Mouse (Mus musculus) heart, embryonic 10.5 days (tissue): ENCODE measurements around the gene Tmem107. TPM values are rescaled to one million over a fixed set of nuclear protein-coding genes. Genes with fewer than 3 reads are reported as not detected.
A peak's percentile ranks its signal among the peaks of the same experiment; 100 is the strongest.

Experiments used
- DNase-seq: peaks from one replicate; pipeline ENCODE4 v3.0.0-alpha.2; 2017; ENCODE audit warnings: low spot score
- H3K27ac ChIP-seq: fragments of 300-500 bp; sonication (generic); 2 replicates; pipeline ENCODE4 v1.5.1; 2016; ENCODE audit warnings: mild to moderate bottlenecking
- H3K27me3 ChIP-seq: fragments of 300-500 bp; sonication (generic); 2 replicates; pipeline ENCODE4 v1.6.1; 2016; ENCODE audit warnings: mild to moderate bottlenecking; ENCODE audit not compliant: poor library complexity, insufficient read depth, severe bottlenecking
- H3K36me3 ChIP-seq: fragments of 300-500 bp; sonication (generic); 2 replicates; pipeline ENCODE4 v1.6.1; 2016; ENCODE audit warnings: mild to moderate bottlenecking, moderate library complexity
- H3K4me1 ChIP-seq: fragments of 300-500 bp; sonication (generic); 2 replicates; pipeline ENCODE4 v1.6.1; 2016; ENCODE audit warnings: mild to moderate bottlenecking
- H3K4me3 ChIP-seq: fragments of 300-500 bp; sonication (generic); 2 replicates; pipeline ENCODE4 v1.5.1; 2016; ENCODE audit warnings: mild to moderate bottlenecking, moderate library complexity
- H3K9me3 ChIP-seq: fragments of 300-500 bp; sonication (generic); 2 replicates; pipeline ENCODE4 v1.6.1; 2016; ENCODE audit warnings: mild to moderate bottlenecking, moderate library complexity
- WGBS: fragments of 180-500 bp; shearing (Covaris S2); methylation state at CpG from one replicate; pipeline ENCODE4 v1.1.7; 2016; 5-methylcytosine and 5-hydroxymethylcytosine counted together
- polyA plus RNA-seq: library from polyadenylated mRNA; unstranded; fragments of >200 nt; fragmentation: Nextera tagmentation; extraction: Ambion mirVana; gene quantifications from 2 replicates; pipeline ENCODE4 v1.2.1, GENCODE M21; 2016

The Tmem107 gene
- polyA plus RNA-seq, 1 experiment from 2014 or later = 30.4 TPM

- no peaks in the 10 kb centered on the region for H3K36me3 ChIP-seq
- DNase-seq = peak; percentile 92
- under 1% methylated on average over 14 of the region's 14 CpGs for WGBS
These were observed 2.7 kb downstream of the Tmem107 start for GRCm38 (mm10) chr11:69073065-69073888.

DNA sequence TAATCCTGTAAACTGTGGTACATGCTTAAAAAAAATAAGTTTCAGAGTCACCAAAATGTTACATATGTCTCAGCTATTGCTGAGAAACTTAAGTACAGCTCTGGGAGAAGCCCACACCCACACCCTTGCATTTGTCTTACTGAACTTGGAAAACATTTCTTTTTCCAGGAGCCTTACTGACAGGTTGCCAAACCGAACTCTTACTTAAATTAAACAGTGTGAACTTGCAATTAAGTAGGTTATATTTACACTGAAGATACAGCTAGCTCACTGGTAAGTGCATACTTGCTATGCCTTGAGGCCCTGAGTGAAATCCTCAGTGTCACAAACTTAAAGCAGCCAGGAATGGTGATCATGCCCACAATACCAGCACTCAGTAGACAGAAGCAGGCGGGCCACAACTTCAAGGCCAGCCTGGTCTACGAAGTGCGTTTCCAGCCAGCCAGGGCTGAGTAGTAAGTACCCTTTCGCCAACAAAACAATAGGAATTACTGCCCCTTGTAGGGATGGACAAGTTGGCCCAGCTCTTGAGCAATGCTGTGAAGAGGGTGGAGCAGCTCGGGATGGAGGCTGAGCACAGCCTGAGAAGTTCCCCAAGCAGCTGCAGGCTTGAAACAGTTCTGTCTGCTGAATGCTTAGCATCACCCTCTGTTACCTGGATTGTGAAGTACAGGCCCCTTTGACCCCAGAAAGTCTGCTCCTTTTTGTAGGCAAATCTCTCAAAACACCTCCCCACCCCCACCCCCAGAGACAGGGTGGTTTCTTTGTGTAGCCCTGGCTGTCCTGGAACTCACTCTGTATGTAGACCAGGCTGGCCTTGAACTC is 3.6 kb downstream of the Tmem107 start:
- 39% methylated on average over 6 of the region's 6 CpGs for WGBS
- no peak for DNase-seq

More at GRCm38 (mm10) chr11:69073065-69073888, 2.7 kb downstream of the Tmem107 start:
- Histone ChIP-seq H3K4me1 (peaks cover 32% of the 10 kb centered on the region), H3K9me3 (no peaks in the 10 kb centered on the region), H3K27ac (peak overlapping the region; percentile 95), H3K27me3 (no peaks in the 10 kb centered on the region), H3K4me3 (peak overlapping the region; percentile 54)

GRCm38 (mm10) chr11:69074776-69075069 is 4.1 kb downstream of the Tmem107 start:
- Histone ChIP-seq H3K27me3 (no peaks in the 10 kb centered on the region), H3K4me3 (no peak overlapping the region), H3K27ac (no peak overlapping the region), H3K9me3 (no peaks in the 10 kb centered on the region), H3K36me3 (no peaks in the 10 kb centered on the region), H3K4me1 (peaks cover 31% of the 10 kb centered on the region)
- 50% methylated on average over 2 of the region's 2 CpGs for WGBS
- DNase-seq = no peak

More for the DNA sequence above, 3.6 kb downstream of the Tmem107 start:
- H3K27ac ChIP-seq = peak overlapping the region; percentile 95; the same call in 1 of the 2 replicates
- no peaks in the 10 kb centered on the region for H3K27me3 ChIP-seq
- no peaks in the 10 kb centered on the region for H3K9me3 ChIP-seq
- peaks cover 32% of the 10 kb centered on the region for H3K4me1 ChIP-seq
- no peaks in the 10 kb centered on the region for H3K36me3 ChIP-seq
- H3K4me3 ChIP-seq = no peak overlapping the region

- Histone ChIP-seq H3K4me3 (no peak overlapping the region), H3K4me1 (peaks cover 28% of the 10 kb centered on the region), H3K27me3 (no peaks in the 10 kb centered on the region), H3K9me3 (no peaks in the 10 kb centered on the region), H3K27ac (no peak overlapping the region), H3K36me3 (no peaks in the 10 kb centered on the region)
- WGBS = 53% methylated on average over 9 of the region's 9 CpGs
- no peak for DNase-seq
These were observed 5.3 kb downstream of the Tmem107 start for GRCm38 (mm10) chr11:69075764-69076479.

- Histone ChIP-seq H3K9me3 (no peaks in the 10 kb centered on the region), H3K4me1 (peaks cover 22% of the 10 kb centered on the region), H3K36me3 (no peaks in the 10 kb centered on the region), H3K4me3 (no peak overlapping the region), H3K27me3 (no peaks in the 10 kb centered on the region), H3K27ac (no peak overlapping the region)
- 80% methylated on average over 5 of the region's 5 CpGs for WGBS
- DNase-seq = no peak
These were observed 6.0 kb downstream of the Tmem107 start for GRCm38 (mm10) chr11:69076572-69076971.

DNA sequence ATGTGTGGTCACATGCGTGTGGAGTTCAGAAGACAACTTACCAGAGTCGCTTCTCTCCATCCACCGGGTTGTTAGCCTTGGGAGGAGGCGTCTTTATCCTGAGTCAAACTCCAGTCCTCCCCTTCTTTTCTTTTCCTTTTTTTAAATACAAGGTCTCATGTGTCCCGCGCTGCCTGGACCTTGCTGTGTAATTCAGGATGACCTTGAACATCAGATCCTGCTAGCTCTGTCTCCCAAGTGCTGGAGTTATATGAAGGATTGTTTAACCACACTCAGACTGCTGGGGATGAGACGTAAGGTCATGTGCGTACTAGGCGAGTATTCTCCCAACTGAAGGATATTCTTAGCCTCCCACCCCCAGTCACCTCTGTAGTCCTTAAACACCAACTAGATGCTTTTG is 6.7 kb downstream of the Tmem107 start:
- DNase-seq = no peak
- 77% methylated on average over 9 of the region's 9 CpGs for WGBS
- H3K4me3 ChIP-seq = no peak overlapping the region
- H3K36me3 ChIP-seq = no peaks in the 10 kb centered on the region
- H3K27ac ChIP-seq = no peak overlapping the region
- H3K27me3 ChIP-seq = no peaks in the 10 kb centered on the region
- peaks cover 16% of the 10 kb centered on the region for H3K4me1 ChIP-seq
- H3K9me3 ChIP-seq = no peaks in the 10 kb centered on the region

GRCm38 (mm10) chr11:69078041-69078440 is 7.4 kb downstream of the Tmem107 start:
- no peak overlapping the region for H3K27ac ChIP-seq
- no peak for DNase-seq
- no peaks in the 10 kb centered on the region for H3K27me3 ChIP-seq
- H3K4me1 ChIP-seq = peaks cover 11% of the 10 kb centered on the region
- H3K4me3 ChIP-seq = no peak overlapping the region
- WGBS = 68% methylated on average over 6 of the region's 6 CpGs
- H3K9me3 ChIP-seq = no peaks in the 10 kb centered on the region
- H3K36me3 ChIP-seq = no peaks in the 10 kb centered on the region

- Histone ChIP-seq H3K27me3 (no peaks in the 10 kb centered on the region), H3K9me3 (no peaks in the 10 kb centered on the region), H3K27ac (no peak overlapping the region), H3K36me3 (no peaks in the 10 kb centered on the region), H3K4me1 (peaks cover 11% of the 10 kb centered on the region), H3K4me3 (no peak overlapping the region)
- WGBS = 74% methylated on average over 5 of the region's 5 CpGs
- no peak for DNase-seq
These were observed 8.3 kb downstream of the Tmem107 start for GRCm38 (mm10) chr11:69078805-69079438.

DNA sequence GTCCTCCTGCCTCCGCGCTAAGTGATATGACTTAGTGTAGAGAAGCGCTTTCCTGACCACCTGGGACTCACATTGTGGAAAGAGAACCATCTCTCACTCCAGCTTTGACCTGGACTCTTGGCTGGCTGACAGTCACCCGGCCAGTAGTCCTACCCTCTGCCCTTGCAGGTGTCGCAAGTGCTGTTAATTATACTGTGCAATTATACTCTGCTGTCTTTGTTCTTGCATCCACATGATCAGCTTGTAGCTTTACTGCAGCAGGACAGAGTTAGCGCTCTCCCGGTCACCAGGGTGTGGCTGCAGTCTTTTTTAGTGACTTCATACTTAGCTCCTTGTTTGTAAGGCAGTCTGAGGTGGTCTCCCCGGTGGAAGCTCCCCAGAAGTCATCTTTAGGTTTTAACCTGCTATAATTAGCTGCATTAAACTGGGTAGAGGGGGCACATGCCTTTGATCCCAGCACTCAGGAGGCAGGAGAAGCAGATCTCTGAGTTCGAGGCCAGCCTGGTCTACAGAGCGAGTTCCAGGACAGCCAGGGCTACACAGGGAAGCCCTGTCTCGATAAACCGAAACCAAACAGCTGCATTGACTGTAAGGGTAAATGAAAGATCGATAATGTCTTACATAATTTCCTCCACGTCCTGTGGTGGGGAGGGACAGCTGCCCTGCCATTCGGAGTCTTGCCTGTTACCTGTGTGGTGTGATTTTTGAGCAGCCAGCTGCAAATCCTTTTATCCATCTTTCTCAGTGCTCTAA is 9.7 kb downstream of the Tmem107 start:
- Histone ChIP-seq H3K36me3 (no peaks in the 10 kb centered on the region), H3K27ac (no peak overlapping the region), H3K9me3 (no peaks in the 10 kb centered on the region), H3K4me3 (no peak overlapping the region), H3K27me3 (no peaks in the 10 kb centered on the region), H3K4me1 (0 out of 2 replicates have a peak, but pooled peaks cover 4% of the 10 kb centered on the region)
- DNase-seq = no peak
- 79% methylated on average over 15 of the region's 15 CpGs for WGBS

- Histone ChIP-seq H3K9me3 (no peaks in the 10 kb centered on the region), H3K27me3 (no peaks in the 10 kb centered on the region), H3K4me1 (peaks cover 7% of the 10 kb centered on the region), H3K4me3 (no peak overlapping the region), H3K36me3 (no peaks in the 10 kb centered on the region), H3K27ac (no peak overlapping the region)
- WGBS = 88% methylated on average over 8 of the region's 8 CpGs
- no peak for DNase-seq
These were observed 10.2 kb downstream of the Tmem107 start for GRCm38 (mm10) chr11:69080855-69081222.

GRCm38 (mm10) chr11:69081613-69082012 is 11.0 kb downstream of the Tmem107 start:
- 85% methylated on average over 7 of the region's 7 CpGs for WGBS
- H3K27me3 ChIP-seq = no peaks in the 10 kb centered on the region

GRCm38 (mm10) chr11:69085608-69086007 is 15.0 kb downstream of the Tmem107 start:
- H3K9me3 ChIP-seq = no peaks in the 10 kb centered on the region
- DNase-seq = no peak
- peak overlapping the region; percentile 100; the same call in 1 of the 2 replicates for H3K27ac ChIP-seq
- H3K4me3 ChIP-seq = no peak overlapping the region
- peaks cover 15% of the 10 kb centered on the region for H3K36me3 ChIP-seq
- peaks cover 49% of the 10 kb centered on the region for H3K4me1 ChIP-seq
- WGBS = 68% methylated on average over 6 of the region's 6 CpGs
- no peaks in the 10 kb centered on the region for H3K27me3 ChIP-seq

More at GRCm38 (mm10) chr11:69081613-69082012, 11.0 kb downstream of the Tmem107 start:
- Histone ChIP-seq H3K4me3 (no peak overlapping the region), H3K9me3 (no peaks in the 10 kb centered on the region), H3K27ac (no peak overlapping the region), H3K36me3 (no peaks in the 10 kb centered on the region), H3K4me1 (peaks cover 15% of the 10 kb centered on the region)
- DNase-seq = no peak
